Mouse (Mus musculus): ENCODE data around the gene Zfp953.
"Not testable (repeated sequence)": the region's sequence is repeated elsewhere in the genome, so short reads cannot be mapped to it uniquely, and the experiment has no call there.

Gene Zfp953

GRCm38 (mm10) chr13:67360131-67360744 lies at the start of gene Zfp953, which contains the start of gene Gm28044:
Zfp953 (minus strand) TSS chr13:67360605.
Gm28044 (minus strand) TSS chr13:67360536.
- DNase-seq: peak; percentile 75

- DNase-seq: peak; percentile 49
These were observed 38.9 kb upstream of the Zfp953 start, which contains the start of gene Zfp429 for GRCm38 (mm10) chr13:67399183-67399903. Zfp429 (minus strand) TSS chr13:67399819.

DNA sequence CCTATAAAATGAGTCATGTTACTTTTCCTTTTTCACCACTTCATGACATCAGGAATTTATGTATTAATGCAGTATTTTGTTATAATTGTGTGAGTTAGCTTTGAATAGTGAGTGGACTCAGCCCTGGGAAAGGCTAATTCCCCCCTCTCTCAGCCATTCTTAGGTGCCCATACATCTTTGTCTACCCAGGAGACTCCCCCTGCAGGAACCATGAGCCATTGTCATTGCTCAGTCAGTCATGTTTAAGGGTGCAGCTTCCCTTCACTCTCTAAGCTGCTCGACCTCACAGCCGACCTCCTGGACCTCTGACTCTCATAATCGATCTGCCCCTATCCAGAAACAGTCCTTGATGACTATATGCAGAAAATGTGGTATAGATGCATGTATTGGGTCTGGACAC lies 15.8 kb upstream of the Zfp953 start:
- DNase-seq: not testable (repeated sequence)

DNA sequence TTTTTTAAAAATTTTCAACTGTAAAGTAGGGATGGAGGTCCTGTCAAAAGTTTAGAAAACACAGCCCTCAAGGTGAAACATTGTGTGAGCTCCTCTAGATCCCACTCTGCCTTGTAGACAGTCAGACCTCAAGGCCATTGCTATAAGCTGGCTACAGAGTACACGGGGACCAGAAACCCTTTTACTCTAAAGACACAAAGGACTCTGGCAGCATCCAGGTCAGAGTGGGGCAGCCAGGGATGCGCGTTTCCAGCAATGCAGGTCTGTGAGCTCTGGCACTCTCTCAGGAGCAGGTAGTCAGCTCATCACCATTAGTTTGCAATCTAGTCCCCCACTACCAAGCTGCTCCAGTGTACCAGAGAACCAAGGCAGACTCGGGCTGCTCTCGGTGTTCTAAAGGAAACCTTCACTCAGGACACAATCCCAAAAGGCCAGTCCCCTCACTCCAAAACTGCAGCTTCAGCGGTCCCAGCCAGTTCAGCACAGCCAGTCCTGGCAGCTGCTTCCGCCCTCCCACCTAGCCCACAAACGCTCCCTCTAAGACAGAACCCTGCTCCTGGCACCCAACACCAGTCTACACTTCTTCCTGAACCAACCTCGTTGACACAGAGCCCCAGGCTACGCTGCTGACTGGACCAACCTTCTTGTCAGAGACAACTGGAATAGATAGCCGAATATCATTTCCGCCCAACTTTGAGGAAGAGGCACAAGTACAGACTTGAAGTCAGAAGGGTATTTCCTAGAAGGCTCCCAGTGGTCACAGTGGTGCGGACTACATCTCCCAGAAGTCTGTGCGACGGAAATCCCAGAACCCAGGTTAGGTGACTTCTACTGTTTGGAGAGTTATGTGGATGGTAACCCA lies 14.9 kb upstream of the Zfp953 start, which contains the start of the genes Gm28041 and Zfp456:
Gm28041 (minus strand) TSS at position 684 of the 862 bp plus-strand sequence.
Zfp456 (minus strand) TSS at position 761 of the 862 bp plus-strand sequence.
- peak; percentile 17 for DNase-seq

DNA sequence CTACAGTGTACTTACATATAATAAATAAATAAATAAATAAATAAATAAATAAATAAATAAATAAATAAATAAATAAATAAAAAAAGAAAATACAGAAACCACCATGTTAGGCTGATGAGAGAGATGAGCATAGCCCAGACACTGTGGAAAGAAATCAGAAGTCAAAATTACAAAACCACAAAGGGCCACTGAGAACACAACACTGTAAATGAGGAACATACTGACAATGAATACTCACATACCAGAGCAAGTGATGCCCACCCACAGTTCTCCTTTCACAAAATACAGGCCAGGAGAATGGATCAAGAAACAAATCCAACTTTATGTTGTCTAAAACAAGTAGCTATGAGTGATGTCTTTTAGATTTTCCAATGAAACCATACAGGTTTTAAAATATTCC lies 8.6 kb downstream of the Zfp953 start:
- DNase-seq: no peak

DNA sequence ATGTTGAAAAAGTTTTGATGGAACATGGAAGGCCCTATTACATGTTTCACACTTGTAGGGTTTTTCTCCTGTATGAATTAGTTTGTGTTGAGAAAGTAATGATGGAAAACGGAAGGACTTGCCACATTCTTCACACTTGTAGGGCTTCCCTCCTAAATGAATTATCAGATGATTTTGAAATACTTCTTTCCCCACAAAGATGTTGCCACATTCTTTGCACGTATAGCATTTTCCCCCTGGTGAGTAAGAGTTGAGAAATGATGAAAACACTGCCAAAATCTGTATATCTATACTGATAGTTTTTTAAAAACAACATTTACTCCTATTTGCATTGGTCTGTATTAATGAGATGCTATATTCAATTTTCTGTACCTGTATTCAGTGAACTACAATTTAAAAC lies 17.0 kb downstream of the Zfp953 start:
- DNase-seq: no peak

- no peak for DNase-seq
These were observed 27.5 kb downstream of the Zfp953 start for GRCm38 (mm10) chr13:67332877-67333276.

GRCm38 (mm10) chr13:67332019-67332724 lies 28.2 kb downstream of the Zfp953 start, which contains the start of gene Zfp595:
Zfp595 (minus strand) TSS chr13:67332570.
- DNase-seq: peak; percentile 46

DNA sequence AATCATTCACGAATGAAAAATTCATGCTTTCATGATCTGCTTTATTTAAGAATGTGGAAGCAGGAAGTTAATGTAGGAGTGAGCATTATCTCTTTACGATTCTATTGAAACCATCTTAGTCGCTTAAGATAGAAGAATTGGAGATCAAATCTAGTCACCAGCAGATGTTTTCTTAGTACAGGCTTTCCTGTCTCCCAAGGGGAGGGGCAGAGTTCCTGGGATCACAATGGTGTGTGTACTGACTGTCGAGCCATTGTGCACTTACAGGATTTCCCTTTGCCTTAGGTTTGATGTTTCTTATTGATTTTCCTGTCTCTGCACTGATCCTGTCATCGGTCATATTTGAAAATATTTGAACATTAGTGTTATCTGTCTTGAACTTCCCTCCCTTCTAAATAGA lies 53.7 kb downstream of the Zfp953 start:
- DNase-seq: no peak

DNA sequence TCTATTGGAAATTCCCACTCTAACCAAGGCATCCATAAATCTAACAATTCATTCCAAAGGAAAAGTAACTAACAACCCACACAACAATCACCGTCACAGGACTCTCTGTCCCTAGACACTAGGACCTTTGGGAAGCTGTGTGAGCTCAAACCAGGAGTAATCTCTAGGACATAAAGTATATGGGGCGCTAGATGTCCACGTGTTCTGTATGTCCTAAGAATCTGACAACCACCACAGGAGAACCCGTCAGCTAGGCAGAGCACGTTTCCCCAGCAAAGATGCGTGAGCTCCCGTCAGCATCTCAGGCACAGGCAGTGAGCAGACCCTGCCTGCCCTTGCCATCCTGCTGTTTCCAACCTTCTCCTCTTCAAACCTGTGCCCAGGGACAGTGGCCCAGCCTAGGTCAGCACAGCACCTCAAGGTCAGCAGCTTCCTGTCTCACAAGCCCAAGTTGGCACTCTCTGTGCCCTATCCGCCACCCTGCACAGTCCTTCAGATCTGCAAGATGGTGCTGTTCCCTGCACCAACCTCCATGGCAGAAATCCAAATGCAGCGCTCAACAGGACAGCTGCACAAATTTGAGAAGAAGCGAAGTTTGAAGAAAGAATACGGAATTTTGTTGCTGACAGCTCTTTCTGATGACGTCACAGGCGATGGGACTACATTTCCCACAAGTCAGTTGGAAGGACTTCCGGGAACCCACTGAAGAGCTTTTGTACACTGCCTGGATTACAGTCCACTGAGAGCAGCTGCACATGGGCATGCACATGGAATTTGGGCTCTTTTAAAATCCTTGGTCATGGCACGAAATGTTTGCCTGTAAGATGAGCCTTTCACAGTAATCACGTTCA lies 54.4 kb downstream of the Zfp953 start, which contains the start of gene Zfp457:
Zfp457 (minus strand) TSS at position 664 of the 851 bp plus-strand sequence.
- DNase-seq: peak; percentile 78
